Mouse (Mus musculus): Measurements from ENCODE around the gene Grip1. TPM values are rescaled to one million over a fixed set of nuclear protein-coding genes. Genes with fewer than 3 reads are reported as not detected.

Grip1 gene
- polyA plus RNA-seq, 1 experiment from 2014 or later = 9.8 TPM

GRCm38 (mm10) chr10:119596822-119597221 is 143.2 kb downstream of the Grip1 start:
- H3K9me3 ChIP-seq (ENCODE audit: control insufficient read depth, low read length) = no peaks in the 10 kb centered on the region
- H3K36me3 ChIP-seq (ENCODE audit: control insufficient read depth, insufficient read depth, low read length) = no peaks in the 10 kb centered on the region
- 78% methylated on average over 5 of the region's 5 CpGs for WGBS
- DNase-seq (ENCODE audit: low spot score) (no peak), ATAC-seq (replicated peaks; ENCODE audit: low FRiP score) (no peak)
- no peak overlapping the region for H3K9ac ChIP-seq (ENCODE audit: low read length)
- H3K27me3 ChIP-seq (ENCODE audit: control insufficient read depth, insufficient read depth, low read length) = no peaks in the 10 kb centered on the region
- H3K4me3 ChIP-seq (ENCODE audit: low read depth, low read length) = no peak overlapping the region
- H3K4me1 ChIP-seq (replicated peaks; ENCODE audit: control insufficient read depth, insufficient read depth, low read length) = no peaks in the 10 kb centered on the region
- H3K27ac ChIP-seq (ENCODE audit: low read depth, low read length) = no peak overlapping the region
- H3K4me2 ChIP-seq (ENCODE audit: low read depth, low read length, severe bottlenecking) = no peak overlapping the region

GRCm38 (mm10) chr10:119607501-119607900 is 153.9 kb downstream of the Grip1 start:
- no peak overlapping the region for H3K9ac ChIP-seq (ENCODE audit: low read length)
- no peak overlapping the region for H3K4me2 ChIP-seq (ENCODE audit: low read depth, low read length, severe bottlenecking)
- DNase-seq (ENCODE audit: low spot score) (no peak), ATAC-seq (replicated peaks; ENCODE audit: low FRiP score) (no peak)
- H3K9me3 ChIP-seq (ENCODE audit: control insufficient read depth, low read length) = no peaks in the 10 kb centered on the region
- H3K4me1 ChIP-seq (replicated peaks; ENCODE audit: control insufficient read depth, insufficient read depth, low read length) = no peaks in the 10 kb centered on the region
- H3K36me3 ChIP-seq (ENCODE audit: control insufficient read depth, insufficient read depth, low read length) = no peaks in the 10 kb centered on the region
- H3K27me3 ChIP-seq (ENCODE audit: control insufficient read depth, insufficient read depth, low read length) = no peaks in the 10 kb centered on the region
- H3K27ac ChIP-seq (ENCODE audit: low read depth, low read length) = no peak overlapping the region
- 94% methylated on average over 6 of the region's 6 CpGs for WGBS
- H3K4me3 ChIP-seq (ENCODE audit: low read depth, low read length) = no peak overlapping the region

- no peak overlapping the region for H3K4me3 ChIP-seq (ENCODE audit: low read depth, low read length)
- no peaks in the 10 kb centered on the region for H3K36me3 ChIP-seq (ENCODE audit: control insufficient read depth, insufficient read depth, low read length)
- ATAC-seq (replicated peaks; ENCODE audit: low FRiP score) (no peak), DNase-seq (ENCODE audit: low spot score) (no peak)
- H3K4me2 ChIP-seq (ENCODE audit: low read depth, low read length, severe bottlenecking) = no peak overlapping the region
- no peak overlapping the region for H3K27ac ChIP-seq (ENCODE audit: low read depth, low read length)
- H3K27me3 ChIP-seq (ENCODE audit: control insufficient read depth, insufficient read depth, low read length) = no peaks in the 10 kb centered on the region
- no peaks in the 10 kb centered on the region for H3K4me1 ChIP-seq (replicated peaks; ENCODE audit: control insufficient read depth, insufficient read depth, low read length)
- H3K9me3 ChIP-seq (ENCODE audit: control insufficient read depth, low read length) = no peaks in the 10 kb centered on the region
- H3K9ac ChIP-seq (ENCODE audit: low read length) = no peak overlapping the region
- WGBS = 88% methylated on average over 7 of the region's 7 CpGs
These were observed 155.4 kb downstream of the Grip1 start for GRCm38 (mm10) chr10:119608998-119609397.

- no peaks in the 10 kb centered on the region; the same call in 1 of the 2 replicates for H3K4me1 ChIP-seq (replicated peaks; ENCODE audit: control insufficient read depth, insufficient read depth, low read length)
- no peaks in the 10 kb centered on the region for H3K27me3 ChIP-seq (ENCODE audit: control insufficient read depth, insufficient read depth, low read length)
- no peaks in the 10 kb centered on the region for H3K9me3 ChIP-seq (ENCODE audit: control insufficient read depth, low read length)
- no peak overlapping the region for H3K4me2 ChIP-seq (ENCODE audit: low read depth, low read length, severe bottlenecking)
- no peak for ATAC-seq (replicated peaks; ENCODE audit: low FRiP score)
- 72% methylated on average over 9 of the region's 9 CpGs for WGBS
- H3K36me3 ChIP-seq (ENCODE audit: control insufficient read depth, insufficient read depth, low read length) = no peaks in the 10 kb centered on the region
- no peak overlapping the region for H3K4me3 ChIP-seq (ENCODE audit: low read depth, low read length)
- no peak overlapping the region for H3K27ac ChIP-seq (ENCODE audit: low read depth, low read length)
- no peak overlapping the region for H3K9ac ChIP-seq (ENCODE audit: low read length)
- no peak for DNase-seq (ENCODE audit: low spot score)
These were observed 156.8 kb downstream of the Grip1 start for GRCm38 (mm10) chr10:119610279-119610895.

- H3K36me3 ChIP-seq (ENCODE audit: control insufficient read depth, insufficient read depth, low read length) = no peaks in the 10 kb centered on the region
- no peak overlapping the region for H3K4me3 ChIP-seq (ENCODE audit: low read depth, low read length)
- no peaks in the 10 kb centered on the region for H3K9me3 ChIP-seq (ENCODE audit: control insufficient read depth, low read length)
- ATAC-seq (replicated peaks; ENCODE audit: low FRiP score) = no peak
- no peaks in the 10 kb centered on the region for H3K27me3 ChIP-seq (ENCODE audit: control insufficient read depth, insufficient read depth, low read length)
- H3K4me2 ChIP-seq (ENCODE audit: low read depth, low read length, severe bottlenecking) = no peak overlapping the region
- H3K27ac ChIP-seq (ENCODE audit: low read depth, low read length) = no peak overlapping the region
- no peaks in the 10 kb centered on the region; the same call in 1 of the 2 replicates for H3K4me1 ChIP-seq (replicated peaks; ENCODE audit: control insufficient read depth, insufficient read depth, low read length)
- no peak for DNase-seq (ENCODE audit: low spot score)
- no peak overlapping the region for H3K9ac ChIP-seq (ENCODE audit: low read length)
- 82% methylated on average over 5 of the region's 5 CpGs for WGBS
These were observed 158.4 kb downstream of the Grip1 start for GRCm38 (mm10) chr10:119612034-119612433.

GRCm38 (mm10) chr10:119614726-119615125 is 161.1 kb downstream of the Grip1 start:
- H3K9ac ChIP-seq (ENCODE audit: low read length) = no peak overlapping the region
- H3K36me3 ChIP-seq (ENCODE audit: control insufficient read depth, insufficient read depth, low read length) = no peaks in the 10 kb centered on the region
- DNase-seq (ENCODE audit: low spot score) (no peak), ATAC-seq (replicated peaks; ENCODE audit: low FRiP score) (no peak)
- H3K4me3 ChIP-seq (ENCODE audit: low read depth, low read length) = no peak overlapping the region
- no peaks in the 10 kb centered on the region for H3K9me3 ChIP-seq (ENCODE audit: control insufficient read depth, low read length)
- H3K4me1 ChIP-seq (replicated peaks; ENCODE audit: control insufficient read depth, insufficient read depth, low read length) = no peaks in the 10 kb centered on the region; the same call in 1 of the 2 replicates
- H3K4me2 ChIP-seq (ENCODE audit: low read depth, low read length, severe bottlenecking) = no peak overlapping the region
- 43% methylated on average over 7 of the region's 7 CpGs for WGBS
- H3K27me3 ChIP-seq (ENCODE audit: control insufficient read depth, insufficient read depth, low read length) = no peaks in the 10 kb centered on the region
- no peak overlapping the region for H3K27ac ChIP-seq (ENCODE audit: low read depth, low read length)

- Histone ChIP-seq H3K9me3 (ENCODE audit: control insufficient read depth, low read length) (no peaks in the 10 kb centered on the region), H3K4me3 (ENCODE audit: low read depth, low read length) (no peak overlapping the region), H3K27ac (ENCODE audit: low read depth, low read length) (no peak overlapping the region), H3K9ac (ENCODE audit: low read length) (no peak overlapping the region), H3K36me3 (ENCODE audit: control insufficient read depth, insufficient read depth, low read length) (no peaks in the 10 kb centered on the region), H3K4me2 (ENCODE audit: low read depth, low read length, severe bottlenecking) (no peak overlapping the region), H3K4me1 (replicated peaks; ENCODE audit: control insufficient read depth, insufficient read depth, low read length) (no peaks in the 10 kb centered on the region; the same call in 1 of the 2 replicates), H3K27me3 (ENCODE audit: control insufficient read depth, insufficient read depth, low read length) (no peaks in the 10 kb centered on the region)
- ATAC-seq (replicated peaks; ENCODE audit: low FRiP score) = no peak
- peak; percentile 68 for DNase-seq (ENCODE audit: low spot score)
- 67% methylated on average over 14 of the region's 14 CpGs for WGBS
These were observed 161.7 kb downstream of the Grip1 start for GRCm38 (mm10) chr10:119615240-119615885.

- no peak overlapping the region for H3K9ac ChIP-seq (ENCODE audit: low read length)
- ATAC-seq (replicated peaks; ENCODE audit: low FRiP score) = no peak
These were observed 162.4 kb downstream of the Grip1 start for GRCm38 (mm10) chr10:119616078-119616477.

GRCm38 (mm10) chr10:119628656-119629055 is 175.0 kb downstream of the Grip1 start:
- 82% methylated on average over 4 of the region's 4 CpGs for WGBS
- Histone ChIP-seq H3K4me3 (ENCODE audit: low read depth, low read length) (no peak overlapping the region), H3K27ac (ENCODE audit: low read depth, low read length) (no peak overlapping the region), H3K9me3 (ENCODE audit: control insufficient read depth, low read length) (no peaks in the 10 kb centered on the region), H3K4me2 (ENCODE audit: low read depth, low read length, severe bottlenecking) (no peak overlapping the region), H3K4me1 (replicated peaks; ENCODE audit: control insufficient read depth, insufficient read depth, low read length) (no peaks in the 10 kb centered on the region), H3K9ac (ENCODE audit: low read length) (no peak overlapping the region), H3K27me3 (ENCODE audit: control insufficient read depth, insufficient read depth, low read length) (no peaks in the 10 kb centered on the region), H3K36me3 (ENCODE audit: control insufficient read depth, insufficient read depth, low read length) (no peaks in the 10 kb centered on the region)
- no peak for ATAC-seq (replicated peaks; ENCODE audit: low FRiP score)
- no peak for DNase-seq (ENCODE audit: low spot score)

More at GRCm38 (mm10) chr10:119616078-119616477, 162.4 kb downstream of the Grip1 start:
- Histone ChIP-seq H3K9me3 (ENCODE audit: control insufficient read depth, low read length) (no peaks in the 10 kb centered on the region), H3K4me3 (ENCODE audit: low read depth, low read length) (no peak overlapping the region), H3K4me1 (replicated peaks; ENCODE audit: control insufficient read depth, insufficient read depth, low read length) (no peaks in the 10 kb centered on the region; the same call in 1 of the 2 replicates), H3K27ac (ENCODE audit: low read depth, low read length) (no peak overlapping the region), H3K4me2 (ENCODE audit: low read depth, low read length, severe bottlenecking) (no peak overlapping the region), H3K36me3 (ENCODE audit: control insufficient read depth, insufficient read depth, low read length) (no peaks in the 10 kb centered on the region), H3K27me3 (ENCODE audit: control insufficient read depth, insufficient read depth, low read length) (no peaks in the 10 kb centered on the region)
- DNase-seq (ENCODE audit: low spot score) = no peak
- WGBS = 85% methylated on average over 3 of the region's 3 CpGs
